Mouse (Mus musculus) spleen, adult 2 months (tissue): ENCODE measurements at regions not wholly inside any gene's neighbourhood (a gene's known extent, or its start where the extent isn't known, plus 50 kb on each side); places are given as distances from the start of the nearest gene placed in this dataset.

ENCODE experiments used
- CTCF ChIP-seq: fragments of 200-500 bp; IDR thresholded peaks from 2 replicates; pipeline ENCODE4 v1.5.1; 2011; ENCODE audit warnings: mild to moderate bottlenecking, inconsistent platforms; ENCODE audit not compliant: insufficient read depth, insufficient read length, insufficient replicate concordance; ENCODE audit errors: extremely low read depth
- POLR2A ChIP-seq: fragments of 200-500 bp; IDR thresholded peaks from 2 replicates; pipeline ENCODE4 v1.6.1; 2011; ENCODE audit warnings: low read depth, low read length, inconsistent platforms

DNA sequence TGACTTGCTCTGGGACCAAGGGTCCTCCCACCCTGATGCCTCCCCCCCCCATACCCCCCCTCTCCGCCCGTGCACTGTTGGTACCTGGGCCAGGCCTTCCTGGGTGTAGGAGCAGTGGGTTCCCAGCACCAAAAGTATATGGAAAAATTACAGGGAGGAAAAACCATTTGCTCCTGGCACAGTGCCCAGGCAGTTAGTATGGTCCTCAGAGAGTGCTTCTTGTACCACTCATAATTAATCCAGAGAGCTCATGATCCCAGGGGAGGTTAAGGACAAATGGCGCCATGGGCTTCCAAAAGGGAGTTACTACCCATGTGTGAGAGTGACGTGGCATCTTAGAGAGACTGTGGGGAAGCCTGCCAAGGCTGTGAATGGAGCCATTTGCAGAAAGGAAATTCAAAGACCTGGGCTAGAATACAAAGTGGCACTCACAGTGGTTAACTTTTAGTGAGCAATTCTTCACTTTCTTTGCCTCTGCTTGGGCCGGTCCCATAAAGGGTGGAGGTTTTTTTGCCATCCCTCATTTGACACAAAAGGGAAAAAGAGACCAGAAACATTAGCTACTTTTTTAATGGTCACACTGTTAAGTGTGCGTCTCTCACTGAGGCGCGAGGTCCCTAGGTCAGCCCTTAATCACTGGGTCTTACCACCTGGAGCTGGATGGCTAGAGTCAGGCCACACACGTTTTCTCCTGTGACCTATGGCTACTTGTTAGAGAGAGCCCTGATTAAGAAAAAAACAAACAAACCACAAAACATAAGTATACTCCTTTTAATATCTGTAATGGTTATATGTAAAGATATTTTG is 120.7 kb upstream of the Bmper start:
- no peak for TF ChIP-seq CTCF
- TF ChIP-seq POLR2A, result no peak
